Comparison of ENCODE assay signal across 8 mouse cellular contexts in the genomic region with DNA sequence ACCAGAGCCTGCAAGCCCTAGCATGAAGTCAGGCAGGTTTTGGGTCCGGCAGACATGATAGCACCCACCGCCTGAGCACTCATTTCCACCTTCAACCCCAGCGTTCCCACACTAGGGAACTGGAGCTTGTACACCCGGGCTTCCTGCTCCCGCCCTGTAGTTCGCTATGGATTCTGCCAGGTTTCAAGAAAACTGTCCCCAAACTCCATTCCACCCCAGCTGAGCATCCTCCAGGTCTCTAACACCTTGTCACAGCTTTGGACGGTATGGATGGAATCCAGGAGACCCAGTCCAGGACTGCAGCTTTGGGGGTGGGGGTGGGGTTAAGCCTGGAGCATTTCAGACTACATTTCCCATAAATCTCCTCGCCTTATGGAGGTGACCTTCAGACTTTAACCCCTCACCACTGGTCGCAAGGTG. TPM values are rescaled to one million over a fixed set of nuclear protein-coding genes. Genes with fewer than 3 reads are reported as not detected.
A peak's percentile ranks its signal among the peaks of the same experiment; 100 is the strongest.
DNase-seq lines count a peak whose midpoint lies in the region; ATAC-seq and TF ChIP-seq lines count a peak whose summit lies in the region.

No protein-coding gene starts in this region.

- H3K9ac ChIP-seq in liver, embryonic 11.5 days (ENCODE audit: low read depth, low read length): peak overlapping the region; percentile 69

- intact Hi-C loops in gastrocnemius, postnatal 14 days (cut with DNase I; ENCODE audit: low total_unique reads): no loop called here

- no peaks in the 10 kb centered on the region for H3K36me3 ChIP-seq in heart, embryonic 10.5 days
- H3K36me3 ChIP-seq in liver, embryonic 11.5 days (ENCODE audit: control insufficient read depth, insufficient read depth, low read length): no peaks in the 10 kb centered on the region
- no peaks in the 10 kb centered on the region for H3K36me3 ChIP-seq in myocyte (ENCODE audit: control insufficient read depth, insufficient read depth)

- no peaks in the 10 kb centered on the region for H3K9me3 ChIP-seq in heart, embryonic 10.5 days
- no peaks in the 10 kb centered on the region for H3K9me3 ChIP-seq in liver, embryonic 11.5 days (ENCODE audit: control insufficient read depth, low read length)

- peak overlapping the region; percentile 71 for H3K4me3 ChIP-seq in heart, embryonic 10.5 days
- peak overlapping the region; percentile 58 for H3K4me3 ChIP-seq in liver, embryonic 11.5 days (ENCODE audit: low read depth, low read length)
- H3K4me3 ChIP-seq in myocyte: peak overlapping the region; percentile 27

- TF ChIP-seq POLR2A in myocyte (IDR thresholded peaks at IDR 0.05; ENCODE audit: insufficient read length, low read depth): no peak

- H3K79me2 ChIP-seq in myocyte (ENCODE audit: control insufficient read depth, insufficient read depth): no peaks in the 10 kb centered on the region

- peak overlapping the region; percentile 79 for H3K4me2 ChIP-seq in liver, embryonic 11.5 days
- peak overlapping the region; percentile 80 for H3K4me2 ChIP-seq in myocyte (ENCODE audit: low read depth)

- DNase-seq in gastrocnemius, adult 18-20 months (ENCODE audit: low spot score): peak; percentile 48
- DNase-seq in gastrocnemius, postnatal 14 days: no peak
- DNase-seq in embryo, embryonic 9.5 days (ENCODE audit: extremely low spot score): peak; percentile 42
- peak; percentile 79 for DNase-seq in heart, embryonic 10.5 days (ENCODE audit: low spot score)
- peak; percentile 68 for DNase-seq in kidney, adult 9 months
- DNase-seq in liver, embryonic 11.5 days (ENCODE audit: low spot score): peak; percentile 45
- no peak for DNase-seq in thymus, postnatal 4 days

- WGBS in heart, embryonic 10.5 days: 1% methylated on average over 9 of the region's 9 CpGs
- 2% methylated on average over 9 of the region's 9 CpGs for WGBS in liver, embryonic 11.5 days

- peaks cover 7% of the 10 kb centered on the region; the same call in 1 of the 2 replicates for H3K4me1 ChIP-seq in heart, embryonic 10.5 days
- peaks cover 4% of the 10 kb centered on the region; the same call in 1 of the 2 replicates for H3K4me1 ChIP-seq in liver, embryonic 11.5 days (replicated peaks; ENCODE audit: control insufficient read depth, insufficient read depth, low read length)

- no peaks in the 10 kb centered on the region for H3K27me3 ChIP-seq in heart, embryonic 10.5 days (ENCODE audit: insufficient read depth, poor library complexity, severe bottlenecking)
- no peaks in the 10 kb centered on the region for H3K27me3 ChIP-seq in liver, embryonic 11.5 days (replicated peaks; ENCODE audit: control insufficient read depth, insufficient read depth, low read length)
- no peaks in the 10 kb centered on the region for H3K27me3 ChIP-seq in myocyte (ENCODE audit: control insufficient read depth, insufficient read depth, insufficient read length)

- H3K27ac ChIP-seq in heart, embryonic 10.5 days: peak overlapping the region; percentile 87
- H3K27ac ChIP-seq in liver, embryonic 11.5 days (ENCODE audit: low read depth, low read length): no peak overlapping the region

- peak; percentile 87 for ATAC-seq in liver, embryonic 11.5 days (replicated peaks; ENCODE audit: low FRiP score)

- no peak overlapping the region for H3ac ChIP-seq in myocyte (ENCODE audit: control insufficient read depth, insufficient read length)

TF ChIP-seq in myocyte, 11 proteins besides CTCF, POLR2A, EP300 and RAD21:
- TF ChIP-seq MAX (IDR thresholded peaks at IDR 0.05; ENCODE audit: low read depth) (no peak), TCF3 (IDR thresholded peaks at IDR 0.05; ENCODE audit: insufficient read length, low read depth) (no peak), POLR2AphosphoS2 (IDR thresholded peaks at IDR 0.05; ENCODE audit: insufficient read length, low read depth) (no peak), REST (IDR thresholded peaks at IDR 0.05; ENCODE audit: insufficient read depth, insufficient read length) (no peak), E2F4 (IDR thresholded peaks at IDR 0.05; ENCODE audit: insufficient read depth) (no peak), TCF12 (IDR thresholded peaks at IDR 0.05; ENCODE audit: insufficient read depth, poor library complexity, severe bottlenecking) (no peak), MYOD1 (IDR thresholded peaks at IDR 0.05; ENCODE audit: control insufficient read depth in 1 of 3, insufficient read length in 2 of 3, low read depth in 2 of 3) (no peak)

RNA-seq across cellular contexts. Expression of gene Ctsl, which starts 26.6 kb away (rescaled TPM):
- 100 to 1,000 TPM; 121 to 124 TPM for total RNA-seq in gastrocnemius, adult 18-20 months (2021)
- 100 to 1,000 TPM; 132 to 141 TPM for total RNA-seq in gastrocnemius, postnatal 14 days (2021)
- polyA plus RNA-seq in heart, embryonic 10.5 days (2016; fragmentation: Nextera tagmentation; extraction: Ambion mirVana): 240 and 241 TPM in 2 replicates
- 160 and 164 TPM in 2 replicates for polyA plus RNA-seq in liver, embryonic 11.5 days (2014; fragmentation: Nextera tagmentation; extraction: Ambion mirVana)
- 778 TPM for polyA plus RNA-seq in myocyte (2012; fragmentation: generic; extraction: Trizol)

RNA-seq across cellular contexts. Expression of gene Aaed1, which starts 31.6 kb away (rescaled TPM):
- 10 to 100 TPM; 47.3 to 51.5 TPM for total RNA-seq in gastrocnemius, adult 18-20 months (2021)
- total RNA-seq in gastrocnemius, postnatal 14 days (2021): 10 to 100 TPM; 27.8 to 31.9 TPM
- 58.6 and 60.3 TPM in 2 replicates for polyA plus RNA-seq in heart, embryonic 10.5 days (2016; fragmentation: Nextera tagmentation; extraction: Ambion mirVana)
- polyA plus RNA-seq in liver, embryonic 11.5 days (2014; fragmentation: Nextera tagmentation; extraction: Ambion mirVana): 43.0 and 45.5 TPM in 2 replicates
- polyA plus RNA-seq in myocyte (2012; fragmentation: generic; extraction: Trizol): 12.1 TPM

Comparison
In these comparisons a context has a peak if more than half of its experiments do, and no peak if none do; other contexts are left out.
1. DNase-seq: peak in gastrocnemius, adult 18-20 months (single experiment), embryo, embryonic 9.5 days (single experiment), heart, embryonic 10.5 days (single experiment), kidney, adult 9 months (single experiment) and liver, embryonic 11.5 days (single experiment); none in gastrocnemius, postnatal 14 days (single experiment) and thymus, postnatal 4 days (single experiment).
2. Peak in every context shown above with its lines, with median percentiles within 50 percentile points of each other: H3K4me3 ChIP-seq.